Mouse (Mus musculus) right cerebral cortex, adult 18-20 months (tissue): Measurements from ENCODE around the gene Gkap1.

ENCODE experiments used
- DNase-seq: peaks from one replicate; pipeline ENCODE4 v3.0.0; 2022; ENCODE audit warnings: mixed read lengths

Gkap1 gene

DNA sequence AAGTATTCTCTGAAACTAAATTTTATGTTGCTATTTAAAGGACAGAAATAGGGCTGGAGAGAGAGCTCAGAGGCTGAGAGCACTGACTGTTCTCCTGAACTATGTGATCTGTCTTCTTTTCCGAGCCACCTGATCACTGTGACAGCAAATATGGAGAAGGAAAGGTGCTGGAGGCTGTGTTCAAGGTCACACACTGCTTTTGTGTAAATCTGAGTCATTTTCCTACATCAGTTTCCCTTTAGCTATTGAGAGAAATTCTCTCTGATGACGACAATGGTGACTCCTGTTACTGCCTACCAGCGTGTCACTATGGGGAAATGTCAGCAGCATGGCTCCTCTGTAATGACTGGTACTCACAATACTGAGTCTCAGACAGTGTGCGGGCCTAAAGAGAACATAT is 13.8 kb downstream of the Gkap1 start:
- DNase-seq, result no peak

- no peak for DNase-seq
These were observed 22.2 kb downstream of the Gkap1 start for GRCm38 (mm10) chr13:58253268-58253667.

DNA sequence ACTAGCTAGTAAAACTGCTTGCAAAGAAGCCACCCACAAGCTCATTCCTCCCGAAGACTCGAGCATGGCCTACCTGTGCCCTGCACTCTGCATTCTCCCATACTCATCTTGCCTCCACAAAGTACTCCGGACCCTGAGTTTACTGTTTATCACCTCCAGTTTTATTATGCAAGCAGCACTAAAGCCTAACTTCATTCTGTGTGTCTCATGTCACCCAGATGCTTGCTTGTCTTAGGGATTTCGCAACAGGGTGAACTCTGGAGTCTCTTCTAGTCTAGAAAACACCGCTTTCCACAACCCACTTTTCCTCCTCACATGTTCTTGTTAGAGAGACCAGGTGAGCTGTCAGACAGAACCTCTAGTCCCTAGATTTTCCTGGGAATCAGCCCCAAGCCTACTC is 26.5 kb downstream of the Gkap1 start:
- no peak for DNase-seq

DNA sequence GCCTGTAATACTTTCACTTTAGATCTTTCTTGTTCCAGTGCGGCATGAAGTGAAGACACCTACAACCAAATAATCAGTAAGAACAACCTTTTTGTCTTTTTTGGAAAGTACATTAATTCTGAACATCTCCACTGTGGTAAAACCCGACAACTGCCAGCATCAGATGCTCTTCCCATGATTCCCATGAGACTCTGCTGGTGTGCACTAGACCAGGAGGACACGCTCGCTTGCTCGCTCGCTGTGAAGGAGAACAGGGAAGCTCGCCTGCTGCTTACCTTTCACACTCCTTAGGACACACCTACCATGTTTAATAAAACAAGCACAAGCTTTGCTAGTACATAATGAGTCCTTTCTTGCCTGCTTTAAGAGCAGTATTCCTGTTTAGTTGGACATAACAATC is 39.0 kb downstream of the Gkap1 start:
- no peak for DNase-seq

- peak; percentile 28 for DNase-seq
These were observed 42.9 kb downstream of the Gkap1 start for GRCm38 (mm10) chr13:58232611-58233010.

DNA sequence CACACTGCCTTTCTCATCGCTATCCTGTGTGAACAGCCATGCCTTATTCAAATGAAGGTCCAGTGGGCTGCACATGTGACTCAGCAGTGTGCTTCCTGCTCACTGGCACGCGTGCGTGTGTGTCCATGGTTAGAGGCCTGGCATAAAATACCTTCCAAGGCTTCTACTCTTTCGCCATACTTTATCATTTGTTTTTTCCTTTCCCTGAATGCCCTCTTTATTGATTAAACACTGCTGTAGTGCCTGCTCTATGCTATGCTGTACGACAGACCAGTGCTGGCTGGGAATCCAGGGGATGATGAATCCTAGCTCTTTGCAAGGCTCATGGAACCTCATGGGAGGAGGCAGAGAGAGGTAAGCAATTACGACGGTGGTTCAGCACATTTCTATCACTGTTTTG is 43.4 kb downstream of the Gkap1 start:
- DNase-seq, result no peak

DNA sequence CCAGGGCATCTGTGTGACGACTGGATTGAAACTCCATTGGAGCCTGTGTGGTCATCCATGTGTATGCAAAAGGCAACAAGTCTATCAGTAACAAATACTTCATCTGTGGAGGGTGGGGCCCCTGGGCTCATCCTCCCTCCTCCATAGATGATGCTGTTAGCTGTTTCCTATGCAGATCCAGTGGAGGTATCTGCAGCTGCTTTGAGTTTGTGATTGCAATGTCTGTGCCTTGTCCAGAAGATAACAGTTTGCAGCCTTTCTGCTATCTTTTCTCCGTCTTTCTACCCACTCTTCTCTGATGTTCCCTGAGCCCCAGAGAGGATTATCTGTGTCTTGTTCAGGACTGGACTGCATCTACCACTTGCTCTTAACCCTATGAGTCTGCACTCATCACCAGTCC is 46.9 kb downstream of the Gkap1 start:
- no peak for DNase-seq

- DNase-seq, result no peak
These were observed 49.8 kb downstream of the Gkap1 start for GRCm38 (mm10) chr13:58225694-58226093.

GRCm38 (mm10) chr13:58220206-58220605 is 55.3 kb downstream of the Gkap1 start:
- no peak for DNase-seq

DNA sequence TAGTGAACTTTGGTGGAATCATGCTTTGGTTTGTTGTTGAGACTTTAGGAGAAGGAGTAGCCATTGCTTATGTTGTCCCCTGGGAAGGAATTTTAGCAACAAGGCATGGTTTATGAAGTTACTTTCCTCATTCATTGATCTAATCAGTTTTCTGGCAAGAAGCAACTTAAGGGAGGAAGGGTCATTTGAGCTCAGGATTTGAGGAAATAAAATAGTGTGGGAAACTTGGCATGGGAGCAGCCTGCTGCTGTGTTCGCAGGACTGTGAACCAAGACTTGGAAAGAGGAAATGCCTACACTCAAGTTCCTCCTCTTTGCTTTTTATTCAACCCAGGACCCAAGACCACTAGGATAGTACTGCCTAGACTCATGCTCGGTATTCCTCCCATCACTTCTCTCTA is 58.0 kb downstream of the Gkap1 start:
- DNase-seq, result no peak

- no peak for DNase-seq
These were observed 59.1 kb downstream of the Gkap1 start for GRCm38 (mm10) chr13:58216395-58216794.

- peak; percentile 93 for DNase-seq
These were observed 59.7 kb downstream of the Gkap1 start, which contains the start of gene Ubqln1 for GRCm38 (mm10) chr13:58215592-58216341. Gene Ubqln1 (minus strand): TSS chr13:58215653.

- DNase-seq, result no peak
These were observed 60.3 kb downstream of the Gkap1 start for GRCm38 (mm10) chr13:58215253-58215591.

DNA sequence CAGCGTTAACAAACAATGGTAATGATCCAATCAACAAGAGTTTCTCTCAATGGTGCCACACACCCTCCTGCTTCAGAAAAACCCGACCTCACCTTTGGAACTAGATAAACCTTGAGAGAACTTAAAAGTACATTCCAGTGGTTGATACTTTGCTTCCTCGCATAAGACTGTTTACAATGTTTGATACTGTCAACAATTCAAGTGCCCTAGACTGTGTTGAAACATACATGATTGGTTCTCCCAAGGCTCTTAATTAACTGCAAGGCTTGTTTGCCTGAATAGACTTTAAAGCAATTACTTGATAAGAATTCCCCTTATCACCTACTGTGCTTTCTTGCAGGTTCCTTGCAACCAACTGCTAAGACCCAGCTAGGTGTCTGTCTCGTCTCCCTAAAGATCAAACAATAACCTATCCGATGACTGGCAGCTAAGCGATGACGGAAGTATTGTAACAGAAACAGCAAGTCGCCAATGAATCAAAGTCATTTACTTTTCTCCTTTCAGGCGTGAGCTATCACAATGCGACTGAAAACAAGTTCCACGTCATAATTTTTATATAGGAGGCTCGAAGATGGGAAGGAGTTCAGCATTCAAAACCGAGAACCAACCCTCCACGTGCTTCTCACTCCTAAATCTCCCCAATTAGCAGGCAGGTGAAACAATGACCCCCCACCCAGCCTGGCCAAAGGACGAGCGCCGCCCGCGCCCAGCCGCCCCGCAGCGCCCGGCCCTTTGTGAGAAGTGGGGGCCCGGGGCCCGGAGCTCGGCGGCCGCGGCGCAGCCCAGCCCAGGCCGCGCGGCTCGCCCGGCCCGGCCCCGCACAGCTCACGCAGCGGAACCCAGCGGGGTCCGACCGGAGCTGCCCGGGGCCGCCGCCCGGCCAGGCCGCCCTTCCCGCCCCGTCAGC is 60.9 kb downstream of the Gkap1 start:
- DNase-seq, result no peak

- DNase-seq, result no peak
These were observed 61.7 kb downstream of the Gkap1 start for GRCm38 (mm10) chr13:58213801-58214200.

GRCm38 (mm10) chr13:58212530-58212929 is 63.0 kb downstream of the Gkap1 start:
- DNase-seq, result no peak

- DNase-seq, result no peak
These were observed 65.1 kb downstream of the Gkap1 start for GRCm38 (mm10) chr13:58210441-58210840.

GRCm38 (mm10) chr13:58206084-58206483 is 69.4 kb downstream of the Gkap1 start:
- DNase-seq, result no peak

DNA sequence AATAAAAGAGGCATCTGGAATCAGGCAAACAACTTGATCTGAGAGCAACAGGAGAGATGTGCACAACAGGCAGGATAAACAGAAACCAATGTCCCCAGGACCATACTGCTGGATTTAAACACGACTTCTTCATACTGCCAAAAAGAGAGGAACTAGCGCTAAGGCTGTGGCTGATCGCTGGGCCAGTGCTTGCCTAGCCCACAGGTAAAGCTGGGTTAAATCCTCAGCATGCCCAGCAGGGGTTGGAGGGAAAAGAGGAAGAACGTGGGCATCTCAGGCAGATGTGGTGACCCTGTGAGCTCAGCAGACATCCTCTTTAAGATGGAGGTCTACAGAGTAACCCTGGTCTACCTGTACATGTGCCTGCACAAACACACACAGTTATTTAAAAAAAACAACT is 70.5 kb downstream of the Gkap1 start:
- DNase-seq, result no peak

GRCm38 (mm10) chr13:58204202-58204601 is 71.3 kb downstream of the Gkap1 start:
- no peak for DNase-seq

DNA sequence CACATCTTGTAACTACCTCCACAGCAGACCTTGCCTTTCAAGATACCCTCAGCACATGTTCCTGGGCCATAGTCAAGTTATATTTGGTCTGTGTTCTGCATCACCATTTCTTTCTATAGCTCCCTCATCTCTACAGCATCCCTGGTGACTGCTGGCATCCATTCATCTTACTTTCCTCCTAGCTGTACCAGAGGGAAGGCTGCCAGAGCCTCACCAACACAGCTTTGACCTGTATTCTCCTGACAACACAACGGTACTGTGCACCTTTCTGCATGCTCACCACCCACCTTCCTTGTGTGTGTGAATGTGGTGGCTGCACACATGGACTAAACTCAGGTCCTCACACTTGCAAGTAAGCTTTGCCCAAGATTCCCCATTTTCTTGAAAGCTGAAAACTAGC is 72.6 kb downstream of the Gkap1 start:
- DNase-seq, result peak; percentile 45

DNA sequence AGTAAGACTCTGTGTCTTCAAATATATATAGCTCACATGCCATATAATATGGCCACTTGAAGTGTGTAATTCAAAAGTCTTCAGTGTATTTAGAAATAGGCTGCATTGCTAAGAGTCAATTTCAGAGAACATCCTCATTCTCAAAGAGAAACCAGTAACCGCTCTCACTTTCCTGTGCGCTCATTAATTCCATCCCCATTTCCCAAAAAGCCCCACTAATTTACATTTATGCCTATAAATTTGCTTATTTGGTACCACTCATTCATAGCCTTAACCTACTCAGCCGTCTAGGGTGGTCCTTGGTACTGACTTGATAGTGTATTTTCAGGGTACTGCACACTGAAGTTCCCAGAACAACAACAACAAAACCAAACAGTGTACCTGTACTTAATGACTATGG is 73.6 kb downstream of the Gkap1 start:
- no peak for DNase-seq

GRCm38 (mm10) chr13:58201343-58201742 is 74.2 kb downstream of the Gkap1 start:
- DNase-seq, result no peak

DNA sequence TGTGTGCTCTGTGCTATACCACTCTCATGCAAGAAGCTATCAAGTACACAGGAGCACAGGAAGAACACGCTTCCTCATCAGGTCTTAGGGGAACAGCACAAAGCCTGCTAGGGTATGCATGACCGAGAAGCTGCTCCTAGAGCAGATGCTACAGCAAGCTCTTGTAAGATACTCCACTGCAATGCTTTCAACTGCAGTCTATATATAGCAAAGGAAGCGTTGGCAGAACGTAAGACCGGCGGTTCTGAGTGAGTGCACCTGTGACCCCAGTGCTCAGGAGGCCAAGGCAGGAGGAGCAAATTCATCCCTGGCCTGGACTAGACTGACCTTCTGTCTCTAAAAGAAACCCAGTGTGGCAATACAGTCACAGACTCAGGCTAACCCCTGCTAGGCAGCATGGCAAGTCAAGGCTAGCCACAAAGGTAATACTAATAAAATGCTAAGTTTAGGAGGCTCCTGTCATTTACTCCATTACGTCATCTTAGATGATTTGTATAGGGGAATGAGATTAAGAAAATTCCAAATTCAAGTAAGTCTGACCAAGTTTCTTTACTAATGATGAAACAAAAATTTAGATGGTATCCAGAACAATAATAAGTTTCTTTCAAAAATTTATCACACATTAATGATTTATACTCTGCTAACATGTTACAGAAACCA is 77.4 kb downstream of the Gkap1 start:
- DNase-seq, result no peak
